Mouse (Mus musculus): ENCODE results near the gene Boll.

Boll gene

GRCm38 (mm10) chr1:55207561-55207960, 155.7 kb downstream of the Boll start:
- no peak for DNase-seq (ENCODE audit: low read depth, low spot score)

- DNase-seq (ENCODE audit: low read depth, low spot score) = no peak
These were observed 157.4 kb downstream of the Boll start for GRCm38 (mm10) chr1:55205808-55206327.

GRCm38 (mm10) chr1:55201850-55202752, 161.2 kb downstream of the Boll start:
- no peak for DNase-seq (ENCODE audit: low read depth, low spot score)

- no peak for DNase-seq (ENCODE audit: low read depth, low spot score)
These were observed 164.6 kb downstream of the Boll start for GRCm38 (mm10) chr1:55198719-55199118.

All from CD4-positive, CD25-positive, alpha-beta regulatory T cell, adult 2 months (primary cell).